Mouse (Mus musculus) MEL (cell line): ENCODE measurements around the gene Slc25a53. TPM values are rescaled to one million over a fixed set of nuclear protein-coding genes. Genes with fewer than 3 reads are reported as not detected.

Experiments used
- DNase-seq: peaks from one replicate; pipeline ENCODE4 v3.0.0; 2011; ENCODE audit warnings: low read depth, low spot score
- H3K27ac ChIP-seq: 2 replicates; pipeline ENCODE4 v1.5.1; 2012; ENCODE audit warnings: low read depth, mild to moderate bottlenecking, control low read depth, low read length, moderate library complexity; ENCODE audit not compliant: control insufficient read depth
- H3K27me3 ChIP-seq, 2 experiments: fragments of 150-350 bp in 1 of 2; sonication (generic) in 1 of 2; 2 replicates each; pipeline ENCODE4 v1.6.1; 2012; ENCODE audit warnings: low read length in 2 of 2, mild to moderate bottlenecking in 2 of 2, improper control_type of control experiment in 1 of 2, moderate library complexity in 1 of 2; ENCODE audit not compliant: insufficient read depth in 2 of 2, control insufficient read depth in 1 of 2
- H3K36me3 ChIP-seq, 2 experiments: 2 replicates each; pipeline ENCODE4 v1.6.1; 2012 to 2014; ENCODE audit warnings: low read length in 2 of 2, improper control_type of control experiment in 1 of 2, inconsistent platforms in 1 of 2, mild to moderate bottlenecking in 1 of 2; ENCODE audit not compliant: insufficient read depth in 2 of 2, control insufficient read depth in 1 of 2
- H3K4me1 ChIP-seq, 2 experiments: fragments of 150-350 bp in 1 of 2; sonication (generic) in 1 of 2; 2 replicates each; pipeline ENCODE4 v1.6.1; 2012; ENCODE audit warnings: low read length in 2 of 2, improper control_type of control experiment in 1 of 2, mild to moderate bottlenecking in 1 of 2; ENCODE audit not compliant: insufficient read depth in 2 of 2, control insufficient read depth in 1 of 2
- H3K4me3 ChIP-seq, 2 experiments: fragments of 150-350 bp in 1 of 2; sonication (generic) in 1 of 2; 2 replicates each; pipeline ENCODE4 v1.5.1; 2012; ENCODE audit warnings: low read depth in 2 of 2, low read length in 2 of 2, mild to moderate bottlenecking in 2 of 2, moderate library complexity in 2 of 2, control low read depth in 1 of 2, improper control_type of control experiment in 1 of 2; ENCODE audit not compliant: control insufficient read depth in 1 of 2, insufficient read depth in 1 of 2
- H3K79me2 ChIP-seq: 2 replicates; pipeline ENCODE4 v1.6.1; 2012; ENCODE audit warnings: mild to moderate bottlenecking, low read length, moderate library complexity; ENCODE audit not compliant: control insufficient read depth, poor library complexity, insufficient read depth
- H3K9ac ChIP-seq: 2 replicates; pipeline ENCODE4 v1.6.1; 2012; ENCODE audit warnings: low read depth, mild to moderate bottlenecking, control low read depth, low read length, moderate library complexity; ENCODE audit not compliant: control insufficient read depth, poor library complexity, severe bottlenecking
- H3K9me3 ChIP-seq: fragments of 150-350 bp; sonication (generic); replicated peaks from 2 replicates; pipeline ENCODE4 v1.6.1; 2012; ENCODE audit warnings: mild to moderate bottlenecking, low read length, improper control_type of control experiment, moderate library complexity; ENCODE audit not compliant: insufficient read depth
- BHLHE40 ChIP-seq: IDR thresholded peaks from 2 replicates; pipeline ENCODE4 v1.6.1; 2012; ENCODE audit warnings: low read depth, mild to moderate bottlenecking, inconsistent platforms, low read length, improper control_type of control experiment, borderline replicate concordance
- CTCF ChIP-seq, 3 experiments: IDR thresholded peaks in 2 of 3; conservative IDR thresholded peaks in 1 of 3; 2 replicates each; pipeline ENCODE4 v1.5.1; 2011 to 2012; ENCODE audit warnings: low read length in 3 of 3, low read depth in 2 of 3, mild to moderate bottlenecking in 2 of 3, improper control_type of control experiment in 1 of 3, inconsistent platforms in 1 of 3, mixed read lengths in 1 of 3, moderate library complexity in 1 of 3; ENCODE audit not compliant: control insufficient read depth in 1 of 3, insufficient read depth in 1 of 3, poor library complexity in 1 of 3, severe bottlenecking in 1 of 3
- E2F4 ChIP-seq: IDR thresholded peaks from 2 replicates; pipeline ENCODE4 v1.6.1; 2011; ENCODE audit warnings: low read depth, low read length, improper control_type of control experiment, borderline replicate concordance
- GABPA ChIP-seq: IDR thresholded peaks from 2 replicates; pipeline ENCODE4 v1.6.1; 2012; ENCODE audit warnings: low read depth, mild to moderate bottlenecking, inconsistent platforms, low read length, improper control_type of control experiment, moderate library complexity
- HCFC1 ChIP-seq: IDR thresholded peaks from 2 replicates; pipeline ENCODE4 v1.6.1; 2012; ENCODE audit warnings: low read depth, mild to moderate bottlenecking, inconsistent platforms, low read length, improper control_type of control experiment, moderate library complexity
- KAT2A ChIP-seq: conservative IDR thresholded peaks from 2 replicates; pipeline ENCODE4 v1.6.1; 2012; ENCODE audit warnings: low read depth, low read length, improper control_type of control experiment, inconsistent platforms
- MAFK ChIP-seq: IDR thresholded peaks from 2 replicates; pipeline ENCODE4 v1.6.1; 2011; ENCODE audit warnings: low read depth, mild to moderate bottlenecking, low read length, improper control_type of control experiment, borderline replicate concordance
- MEF2A ChIP-seq: IDR thresholded peaks from 2 replicates; pipeline ENCODE4 v1.6.1; 2014; ENCODE audit warnings: low read depth, mild to moderate bottlenecking, inconsistent platforms, low read length, improper control_type of control experiment; ENCODE audit not compliant: poor library complexity, insufficient replicate concordance, severe bottlenecking; ENCODE audit errors: extremely low read depth
- POLR2A ChIP-seq, 2 experiments: IDR thresholded peaks; 2 replicates each; pipeline ENCODE4 v1.6.1; 2011 to 2012; ENCODE audit warnings: low read length in 2 of 2, mild to moderate bottlenecking in 2 of 2, control low read depth in 1 of 2, improper control_type of control experiment in 1 of 2, low read depth in 1 of 2, moderate library complexity in 1 of 2; ENCODE audit not compliant: control insufficient read depth in 1 of 2, insufficient read depth in 1 of 2, poor library complexity in 1 of 2
- POLR2AphosphoS2 ChIP-seq: IDR thresholded peaks from 2 replicates; pipeline ENCODE4 v1.6.1; 2011; ENCODE audit warnings: low read length, improper control_type of control experiment
- RAD21 ChIP-seq: IDR thresholded peaks from 2 replicates; pipeline ENCODE4 v1.6.1; 2011; ENCODE audit warnings: mild to moderate bottlenecking, low read depth, low read length, improper control_type of control experiment
- RCOR1 ChIP-seq: IDR thresholded peaks from 2 replicates; pipeline ENCODE4 v1.6.1; 2012; ENCODE audit warnings: low read depth, mild to moderate bottlenecking, inconsistent platforms, low read length, improper control_type of control experiment
- SMC3 ChIP-seq: IDR thresholded peaks from 2 replicates; pipeline ENCODE4 v1.6.1; 2011; ENCODE audit warnings: low read depth, low read length, improper control_type of control experiment
- TBP ChIP-seq: IDR thresholded peaks from 2 replicates; pipeline ENCODE4 v1.8.0; 2011; ENCODE audit warnings: low read depth, low read length, improper control_type of control experiment
- TCF12 ChIP-seq: IDR thresholded peaks from 2 replicates; pipeline ENCODE4 v1.6.1; 2014; ENCODE audit warnings: low read depth, mild to moderate bottlenecking, inconsistent platforms, low read length, improper control_type of control experiment, moderate library complexity
- UBTF ChIP-seq: IDR thresholded peaks from 2 replicates; pipeline ENCODE4 v1.6.1; 2012; ENCODE audit warnings: low read depth, mild to moderate bottlenecking, inconsistent platforms, low read length, improper control_type of control experiment, moderate library complexity, borderline replicate concordance; ENCODE audit not compliant: insufficient read depth
- USF1 ChIP-seq: IDR thresholded peaks from 2 replicates; pipeline ENCODE4 v1.6.1; 2014; ENCODE audit warnings: low read depth, mild to moderate bottlenecking, inconsistent platforms, low read length, improper control_type of control experiment, moderate library complexity
- USF2 ChIP-seq, 2 experiments: IDR thresholded peaks; 2 replicates each; pipeline ENCODE4 v1.6.1; 2011 to 2012; ENCODE audit warnings: improper control_type of control experiment in 2 of 2, low read length in 2 of 2, borderline replicate concordance in 1 of 2, inconsistent platforms in 1 of 2, low read depth in 1 of 2, mild to moderate bottlenecking in 1 of 2; ENCODE audit not compliant: insufficient read depth in 1 of 2
- ZC3H11A ChIP-seq: IDR thresholded peaks from 2 replicates; pipeline ENCODE4 v1.6.1; 2012; ENCODE audit warnings: low read depth, mild to moderate bottlenecking, inconsistent platforms, low read length, improper control_type of control experiment
- polyA plus RNA-seq, 2 experiments: library from polyadenylated mRNA; stranded (reverse) in 1 of 2; unstranded in 1 of 2; fragments of >175 nt in 1 of 2; fragments of >200 nt in 1 of 2; gene quantifications; 2 replicates each; pipeline versions ENCODE4 v1.2.1 to v1.2.4; 2012; ENCODE audit warnings: low replicate concordance in 2 of 2, low read depth in 1 of 2; ENCODE audit not compliant: insufficient read length in 2 of 2, insufficient read depth in 1 of 2, missing spikeins in 1 of 2
- total RNA-seq: library from RNA; depleted of rRNA; stranded (reverse); fragments of 300-350 nt; gene quantifications from 2 replicates; pipeline ENCODE4 v1.2.3, GENCODE M21; 2012

Gene Slc25a53
- total and polyA plus RNA-seq, 3 experiments, result 5.1 to 8.6 TPM; not detected in 1

GRCm38 (mm10) chrX:137038000-137038483 is at the start of gene Slc25a53 (continued):
- TF ChIP-seq USF2 (IDR thresholded peaks at IDR 0.05; ENCODE audit: borderline replicate concordance in 1 of 2, insufficient read depth in 1 of 2, low read depth in 1 of 2, low read length in 2 of 2), result no peak
- no peak; the same call in 1 of the 2 replicates for TF ChIP-seq ZC3H11A
- peak; percentile 71 for TF ChIP-seq KAT2A

GRCm38 (mm10) chrX:137063202-137063601 is 25.1 kb upstream of the Slc25a53 start:
- TF ChIP-seq SMC3 (no peak), MEF2A (no peak), HCFC1 (no peak), POLR2AphosphoS2 (no peak), BHLHE40 (no peak), UBTF (no peak), POLR2A (IDR thresholded peaks at IDR 0.05; ENCODE audit: control insufficient read depth in 1 of 2, insufficient read depth in 1 of 2, low read depth in 1 of 2, low read length in 2 of 2, poor library complexity in 1 of 2) (no peak), GABPA (no peak), KAT2A (no peak), MAFK (no peak), RAD21 (no peak), E2F4 (no peak), CTCF (IDR thresholded peaks at IDR 0.05 in 2 of 3, conservative IDR thresholded peaks at IDR 0.05 in 1 of 3; ENCODE audit: control insufficient read depth in 1 of 3, insufficient read depth in 1 of 3, low read depth in 2 of 3, low read length in 3 of 3, poor library complexity in 1 of 3, severe bottlenecking in 1 of 3) (no peak), TBP (no peak), RCOR1 (no peak), USF1 (no peak), TCF12 (no peak)
- Histone ChIP-seq H3K4me1 (no peaks in the 10 kb centered on the region), H3K27ac (no peak overlapping the region), H3K4me3 (no peak overlapping the region), H3K9ac (no peak overlapping the region), H3K36me3 (peaks cover 0 to 2% of the 10 kb centered on the region in 2 experiments; a peak in 1 of 4 replicates), H3K27me3 (no peaks in the 10 kb centered on the region), H3K9me3 (no peaks in the 10 kb centered on the region), H3K79me2 (no peaks in the 10 kb centered on the region)
- no peak for DNase-seq
